Mouse (Mus musculus) intestine, embryonic 15.5 days (tissue): ENCODE results near the gene Olfr620. TPM values are rescaled to one million over a fixed set of nuclear protein-coding genes. Genes with fewer than 3 reads are reported as not detected.

ENCODE experiments used
- ATAC-seq: fragments of 200-750 bp; cut with Nextera tagmentation; 2 replicates; pipeline ENCODE4 v1.8.0; 2017; ENCODE audit warnings: moderate TSS enrichment, moderate library complexity
- H3K27ac ChIP-seq: fragments of 300-500 bp; sonication (generic); 2 replicates; pipeline ENCODE4 v1.5.1; 2015; ENCODE audit warnings: mild to moderate bottlenecking, inconsistent platforms
- H3K27me3 ChIP-seq: fragments of 300-500 bp; sonication (generic); replicated peaks from 2 replicates; pipeline ENCODE4 v1.6.1; 2015; ENCODE audit warnings: inconsistent platforms
- H3K36me3 ChIP-seq: fragments of 300-500 bp; sonication (generic); 2 replicates; pipeline ENCODE4 v1.6.1; 2015; ENCODE audit warnings: inconsistent platforms
- H3K4me1 ChIP-seq: fragments of 300-500 bp; sonication (generic); replicated peaks from 2 replicates; pipeline ENCODE4 v1.6.1; 2015; ENCODE audit warnings: inconsistent platforms
- H3K4me2 ChIP-seq: fragments of 300-500 bp; sonication (generic); replicated peaks from 2 replicates; pipeline ENCODE4 v1.6.1; 2015; ENCODE audit warnings: mild to moderate bottlenecking, inconsistent platforms
- H3K4me3 ChIP-seq: fragments of 300-500 bp; sonication (generic); replicated peaks from 2 replicates; pipeline ENCODE4 v1.5.1; 2015; ENCODE audit warnings: inconsistent platforms
- H3K9ac ChIP-seq: fragments of 300-500 bp; sonication (generic); 2 replicates; pipeline ENCODE4 v1.6.1; 2015; ENCODE audit warnings: inconsistent platforms
- H3K9me3 ChIP-seq: fragments of 300-500 bp; sonication (generic); 2 replicates; pipeline ENCODE4 v1.6.1; 2016; ENCODE audit warnings: inconsistent platforms
- WGBS: fragments of 180-500 bp; shearing (Covaris S2); methylation state at CpG from one replicate; pipeline ENCODE4 v1.1.7; 2015; 5-methylcytosine and 5-hydroxymethylcytosine counted together
- polyA plus RNA-seq: library from polyadenylated mRNA; unstranded; fragments of >200 nt; fragmentation: Nextera tagmentation; extraction: Ambion mirVana; gene quantifications from 2 replicates; pipeline ENCODE4 v1.2.1, GENCODE M21; 2015

Olfr620 gene
- not detected in 2 replicates for polyA plus RNA-seq

- H3K4me2 ChIP-seq, result no peak within 1 kb of the TSS
- H3K9ac ChIP-seq, result no peak within 1 kb of the TSS
- no peaks in the 10 kb centered on the region for H3K9me3 ChIP-seq
- H3K4me3 ChIP-seq, result no peak within 1 kb of the TSS
- no peak for ATAC-seq
- WGBS, result 70% methylated on average over 2 of the region's 2 CpGs
- no peaks in the 10 kb centered on the region for H3K4me1 ChIP-seq
- no peak within 1 kb of the TSS for H3K27ac ChIP-seq
- H3K36me3 ChIP-seq, result no peaks in the 10 kb centered on the region
- H3K27me3 ChIP-seq, result no peaks in the 10 kb centered on the region
These were observed at the start of gene Olfr620 for GRCm38 (mm10) chr7:103612434-103612833. Gene Olfr620 (minus strand): TSS chr7:103612534.

- H3K4me2 ChIP-seq, result no peak overlapping the region
- 59% methylated on average over 4 of the region's 4 CpGs for WGBS
- H3K4me1 ChIP-seq, result no peaks in the 10 kb centered on the region
- H3K9me3 ChIP-seq, result no peaks in the 10 kb centered on the region
- no peak overlapping the region for H3K27ac ChIP-seq
- H3K9ac ChIP-seq, result no peak overlapping the region
- H3K4me3 ChIP-seq, result no peak overlapping the region
- no peaks in the 10 kb centered on the region for H3K36me3 ChIP-seq
- H3K27me3 ChIP-seq, result no peaks in the 10 kb centered on the region
- 0 out of 2 replicates have a peak, but pooled peaks have one; percentile 47 for ATAC-seq
These were observed 31.7 kb upstream of the Olfr620 start for GRCm38 (mm10) chr7:103644070-103644469.

DNA sequence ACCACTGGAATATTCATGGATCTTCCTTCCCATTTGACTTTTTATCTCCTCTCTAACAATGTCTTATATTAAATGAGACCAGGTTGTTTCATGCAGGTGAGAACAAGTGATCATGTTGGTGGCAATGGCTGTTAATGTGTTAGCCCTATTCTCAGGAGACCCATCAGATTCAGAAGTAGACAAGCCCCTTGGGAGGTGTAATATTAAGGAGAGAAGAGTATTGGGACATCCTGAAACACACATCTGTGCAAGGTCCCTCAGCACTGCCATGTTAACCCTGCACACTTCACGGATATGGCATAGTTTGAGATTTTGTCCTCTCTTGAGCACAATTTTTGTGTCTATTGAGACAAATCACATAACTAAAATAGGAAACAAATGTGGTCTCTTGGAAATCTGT, 30.3 kb upstream of the Olfr620 start, which contains the start of gene Olfr622:
Gene Olfr622 (minus strand): TSS at position 101 of the 400 bp plus-strand sequence.
- H3K9ac ChIP-seq, result no peak within 1 kb of the TSS

DNA sequence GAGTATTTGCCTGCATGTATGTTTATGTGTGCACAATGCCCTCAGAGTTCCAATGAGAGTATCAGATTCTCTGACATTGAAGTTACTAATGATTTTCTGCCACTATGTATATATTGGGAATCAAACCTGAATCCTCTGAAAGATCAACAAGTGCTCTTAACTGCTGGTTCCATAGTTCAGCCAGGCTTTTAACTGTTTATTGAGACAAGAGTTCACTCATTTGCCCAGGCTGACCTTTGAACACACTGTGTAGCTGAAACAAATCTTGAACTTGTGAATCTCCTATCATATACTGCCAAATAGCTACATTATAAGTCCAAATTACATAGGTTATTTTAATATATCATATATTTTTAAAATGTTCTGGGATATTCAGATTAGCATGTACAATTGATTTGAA, 24.5 kb upstream of the Olfr620 start:
- Histone ChIP-seq H3K36me3 (no peaks in the 10 kb centered on the region), H3K9ac (no peak overlapping the region), H3K4me3 (no peak overlapping the region), H3K9me3 (no peaks in the 10 kb centered on the region), H3K27ac (no peak overlapping the region), H3K27me3 (no peaks in the 10 kb centered on the region), H3K4me1 (no peaks in the 10 kb centered on the region), H3K4me2 (no peak overlapping the region)
- ATAC-seq, result peak; percentile 49

More for the DNA sequence above, 30.3 kb upstream of the Olfr620 start, which contains the start of gene Olfr622:
- no peak within 1 kb of the TSS for H3K27ac ChIP-seq
- H3K4me3 ChIP-seq, result no peak within 1 kb of the TSS
- no peak for ATAC-seq
- no peak within 1 kb of the TSS for H3K4me2 ChIP-seq
- no peaks in the 10 kb centered on the region for H3K4me1 ChIP-seq
- H3K36me3 ChIP-seq, result no peaks in the 10 kb centered on the region
- 78% methylated on average over 1 of the region's 1 CpGs for WGBS
- H3K9me3 ChIP-seq, result no peaks in the 10 kb centered on the region
- no peaks in the 10 kb centered on the region for H3K27me3 ChIP-seq

DNA sequence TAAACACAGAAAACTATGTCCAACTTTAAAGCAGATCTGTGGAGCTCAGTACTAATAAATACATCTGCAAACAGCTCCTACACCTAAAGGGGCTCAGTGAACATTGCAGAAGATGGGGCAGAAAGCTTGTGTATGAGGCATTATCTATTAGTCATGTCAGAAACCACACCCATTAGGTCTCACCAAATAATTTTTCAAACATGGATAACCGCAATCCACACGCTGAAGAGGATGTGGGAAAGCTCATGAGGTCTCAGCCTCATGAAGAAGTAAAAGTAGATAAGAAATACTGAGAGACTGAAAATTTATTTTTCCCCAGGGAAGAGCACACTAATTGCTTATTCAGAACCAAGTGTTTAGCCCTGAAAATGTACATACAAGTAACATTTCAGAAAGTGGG, 4.9 kb downstream of the Olfr620 start:
- Histone ChIP-seq H3K27ac (no peak overlapping the region), H3K4me2 (no peak overlapping the region), H3K4me1 (no peaks in the 10 kb centered on the region), H3K27me3 (no peaks in the 10 kb centered on the region), H3K4me3 (no peak overlapping the region), H3K9ac (no peak overlapping the region), H3K9me3 (no peaks in the 10 kb centered on the region), H3K36me3 (no peaks in the 10 kb centered on the region)
- no peak for ATAC-seq
- WGBS, result 69% methylated on average over 2 of the region's 2 CpGs

GRCm38 (mm10) chr7:103600275-103600674, 12.1 kb downstream of the Olfr620 start, which contains the start of gene Olfr619:
Gene Olfr619 (plus strand): TSS chr7:103600575.
- Histone ChIP-seq H3K4me3 (no peak within 1 kb of the TSS), H3K9ac (no peak within 1 kb of the TSS), H3K9me3 (no peaks in the 10 kb centered on the region), H3K27ac (no peak within 1 kb of the TSS), H3K4me2 (no peak within 1 kb of the TSS), H3K4me1 (no peaks in the 10 kb centered on the region), H3K27me3 (no peaks in the 10 kb centered on the region), H3K36me3 (no peaks in the 10 kb centered on the region)
- no peak for ATAC-seq

- Histone ChIP-seq H3K27me3 (no peaks in the 10 kb centered on the region), H3K9ac (no peak within 1 kb of the TSS), H3K36me3 (no peaks in the 10 kb centered on the region), H3K27ac (no peak within 1 kb of the TSS), H3K9me3 (no peaks in the 10 kb centered on the region), H3K4me2 (no peak within 1 kb of the TSS), H3K4me3 (no peak within 1 kb of the TSS), H3K4me1 (no peaks in the 10 kb centered on the region)
- 58% methylated on average over 2 of the region's 2 CpGs for WGBS
- no peak for ATAC-seq
These were observed 22.5 kb downstream of the Olfr620 start, which contains the start of gene Olfr618 for GRCm38 (mm10) chr7:103589803-103590202. Gene Olfr618 (plus strand): TSS chr7:103590103.

GRCm38 (mm10) chr7:103572761-103573160, 39.6 kb downstream of the Olfr620 start, which contains the start of gene Olfr617:
Gene Olfr617 (plus strand): TSS chr7:103573061.
- Histone ChIP-seq H3K4me2 (no peak within 1 kb of the TSS), H3K36me3 (no peaks in the 10 kb centered on the region), H3K9me3 (no peaks in the 10 kb centered on the region), H3K27me3 (no peaks in the 10 kb centered on the region), H3K9ac (no peak within 1 kb of the TSS), H3K4me1 (no peaks in the 10 kb centered on the region), H3K4me3 (no peak within 1 kb of the TSS), H3K27ac (no peak within 1 kb of the TSS)
- WGBS, result 88% methylated on average over 1 of the region's 1 CpGs
- no peak for ATAC-seq

- Histone ChIP-seq H3K9me3 (no peaks in the 10 kb centered on the region), H3K4me1 (no peaks in the 10 kb centered on the region), H3K9ac (no peak within 1 kb of the TSS), H3K36me3 (no peaks in the 10 kb centered on the region), H3K27me3 (no peaks in the 10 kb centered on the region), H3K27ac (no peak within 1 kb of the TSS), H3K4me2 (no peak within 1 kb of the TSS), H3K4me3 (no peak within 1 kb of the TSS)
- no peak for ATAC-seq
- 80% methylated on average over 3 of the region's 3 CpGs for WGBS
These were observed 43.3 kb downstream of the Olfr620 start, which contains the start of gene Olfr616 for GRCm38 (mm10) chr7:103569043-103569442. Gene Olfr616 (minus strand): TSS chr7:103569143.

DNA sequence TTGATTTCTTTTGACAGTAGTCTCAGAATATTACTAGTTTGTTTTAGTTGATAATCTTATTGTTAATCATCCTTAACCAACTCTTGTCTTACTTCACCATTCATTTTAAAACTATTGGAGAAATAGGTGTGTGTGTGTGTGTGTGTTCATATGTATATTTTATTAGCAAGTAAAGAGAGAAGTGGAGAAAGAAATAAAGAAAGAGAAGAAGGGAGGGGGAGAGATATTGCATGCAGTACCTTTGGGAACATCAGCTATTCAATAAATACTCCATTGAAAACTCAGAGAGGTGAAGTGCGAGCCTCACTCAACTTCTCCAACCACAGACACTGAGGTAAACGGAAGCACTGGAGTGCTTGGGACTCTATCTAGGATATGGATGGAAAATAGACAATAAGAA, 56.6 kb downstream of the Olfr620 start, which contains the start of gene Olfr615:
Gene Olfr615 (plus strand): TSS at position 301 of the 400 bp plus-strand sequence.
- no peaks in the 10 kb centered on the region for H3K27me3 ChIP-seq

More for the DNA sequence above, 56.6 kb downstream of the Olfr620 start, which contains the start of gene Olfr615:
- H3K4me1 ChIP-seq, result no peaks in the 10 kb centered on the region
- WGBS, result 79% methylated on average over 2 of the region's 2 CpGs
- H3K27ac ChIP-seq, result no peak within 1 kb of the TSS
- no peaks in the 10 kb centered on the region for H3K9me3 ChIP-seq
- no peak within 1 kb of the TSS for H3K4me2 ChIP-seq
- no peak within 1 kb of the TSS for H3K9ac ChIP-seq
- H3K4me3 ChIP-seq, result no peak within 1 kb of the TSS
- no peak for ATAC-seq
- no peaks in the 10 kb centered on the region for H3K36me3 ChIP-seq

Other genes with a start within 250 kb of the Olfr620 start
- gene Olfr601, start 249.9 kb downstream of the Olfr620 start, polyA plus RNA-seq, result not detected in 2 replicates
- gene Olfr603, start 226.4 kb downstream of the Olfr620 start, polyA plus RNA-seq, result not detected in 2 replicates
- not detected in 2 replicates for gene Usp17lc, start 197.5 kb downstream of the Olfr620 start, polyA plus RNA-seq
- gene Olfr605, start 167.1 kb downstream of the Olfr620 start, polyA plus RNA-seq, result not detected in 2 replicates
- not detected in 2 replicates for gene Olfr606, start 163.5 kb downstream of the Olfr620 start, polyA plus RNA-seq
- gene Olfr607, start 148.4 kb downstream of the Olfr620 start, polyA plus RNA-seq, result not detected in 2 replicates
- not detected in 2 replicates for gene Olfr608, start 142.7 kb downstream of the Olfr620 start, polyA plus RNA-seq
- not detected in 2 replicates for gene Olfr609, start 114.5 kb downstream of the Olfr620 start, polyA plus RNA-seq
- not detected in 2 replicates for gene Olfr610, start 100.4 kb downstream of the Olfr620 start, polyA plus RNA-seq
- not detected in 2 replicates for gene Olfr611, start 91.7 kb downstream of the Olfr620 start, polyA plus RNA-seq
- gene Olfr612, start 69.8 kb downstream of the Olfr620 start, polyA plus RNA-seq, result not detected in 2 replicates
- not detected in 2 replicates for gene Olfr613, start 64.5 kb downstream of the Olfr620 start, polyA plus RNA-seq
- not detected in 2 replicates for gene Olfr615, start 56.5 kb downstream of the Olfr620 start, polyA plus RNA-seq
- gene Olfr616, start 43.4 kb downstream of the Olfr620 start, polyA plus RNA-seq, result not detected in 2 replicates
- gene Olfr617, start 39.5 kb downstream of the Olfr620 start, polyA plus RNA-seq, result not detected in 2 replicates
- not detected in 2 replicates for gene Olfr618, start 22.4 kb downstream of the Olfr620 start, polyA plus RNA-seq
- not detected in 2 replicates for gene Olfr619, start 12.0 kb downstream of the Olfr620 start, polyA plus RNA-seq
- not detected in 2 replicates for gene Olfr622, start 30.2 kb upstream of the Olfr620 start, polyA plus RNA-seq
- not detected in 2 replicates for gene Olfr623, start 51.2 kb upstream of the Olfr620 start, polyA plus RNA-seq
- 0.03 TPM in 1 of 2 replicates, not detected in the other for gene Olfr624, start 58.7 kb upstream of the Olfr620 start, polyA plus RNA-seq
- not detected in 2 replicates for gene Olfr625-ps1, start 70.2 kb upstream of the Olfr620 start, polyA plus RNA-seq
- gene Olfr243, start 102.1 kb upstream of the Olfr620 start, polyA plus RNA-seq, result not detected in 2 replicates
- not detected in 2 replicates for gene Olfr628, start 117.8 kb upstream of the Olfr620 start, polyA plus RNA-seq
- not detected in 2 replicates for gene Olfr629, start 132.4 kb upstream of the Olfr620 start, polyA plus RNA-seq
- gene Olfr630, start 144.8 kb upstream of the Olfr620 start, polyA plus RNA-seq, result not detected in 2 replicates
- gene Olfr69, start 159.1 kb upstream of the Olfr620 start, polyA plus RNA-seq, result not detected in 2 replicates
- not detected in 2 replicates for gene Olfr68, start 167.2 kb upstream of the Olfr620 start, polyA plus RNA-seq
- gene Olfr67, start 179.3 kb upstream of the Olfr620 start, polyA plus RNA-seq, result not detected in 2 replicates
- 2,721 and 2,775 TPM in 2 replicates for gene Hbb-bt, start 201.5 kb upstream of the Olfr620 start, polyA plus RNA-seq
- gene Hbb-bs, start 215.6 kb upstream of the Olfr620 start, polyA plus RNA-seq, result 7,434 and 7,479 TPM in 2 replicates
- gene Hbb-bh2, start 228.0 kb upstream of the Olfr620 start, polyA plus RNA-seq, result not detected in 2 replicates
- gene Hbb-bh1, start 230.6 kb upstream of the Olfr620 start, polyA plus RNA-seq, result 2.0 and 2.2 TPM in 2 replicates
- 165 and 266 TPM in 2 replicates for gene Hbb-y, start 240.7 kb upstream of the Olfr620 start, polyA plus RNA-seq